9 mouse cellular contexts compared by ENCODE assay signal in genomic region chr3:145653191-145653940, GRCm38 (mm10). TPM values are rescaled to one million over a fixed set of nuclear protein-coding genes. Genes with fewer than 3 reads are reported as not detected.
A peak's percentile ranks its signal among the peaks of the same experiment; 100 is the strongest.
DNase-seq lines count a peak whose midpoint lies in the region; ATAC-seq and TF ChIP-seq lines count a peak whose summit lies in the region.
"Had no signal": no experiment of that assay in that cellular context is flagged by ENCODE, and none has a peak within 500 bp of the region (broad histone marks: within the 10 kb centered on the region; RNA-seq: fewer than 3 reads in every experiment).

No protein-coding gene starts in this region.

- DNase-seq in cerebellum, postnatal 10 days: peak; percentile 39 to 56
- DNase-seq in cerebellum, adult 11 months: no peak
- peak; percentile 81 for DNase-seq in brain, embryonic 14.5 days (ENCODE audit: low read depth)
- DNase-seq in gastrocnemius, adult 2 months: peak; percentile 87
- peak; percentile 58 for DNase-seq in hindbrain, embryonic 14.5 days (ENCODE audit: low spot score)

- no peak for TF ChIP-seq CTCF in brain, embryonic 14.5 days (IDR thresholded peaks at IDR 0.05; ENCODE audit: borderline replicate concordance, extremely low read depth, insufficient read depth, insufficient read length)
- peak; percentile 22; the same call in 1 of the 2 replicates for TF ChIP-seq CTCF in gastrocnemius, adult 2 months (IDR thresholded peaks at IDR 0.05)

- H3K36me3 ChIP-seq in hindbrain, embryonic 14.5 days (replicated peaks; ENCODE audit: control insufficient read depth, insufficient read depth): no peaks in the 10 kb centered on the region
- H3K36me3 ChIP-seq in limb, embryonic 12.5 days: 0 out of 2 replicates have a peak, but pooled peaks cover under 1% of the 10 kb centered on the region
- no peaks in the 10 kb centered on the region for H3K36me3 ChIP-seq in midbrain, embryonic 12.5 days
- H3K36me3 ChIP-seq in stomach, embryonic 16.5 days (ENCODE audit: control insufficient read depth, insufficient read depth, low read length): no peaks in the 10 kb centered on the region

- WGBS in hindbrain, embryonic 14.5 days: under 1% methylated on average over 53 of the region's 53 CpGs
- WGBS in limb, embryonic 12.5 days: under 1% methylated on average over 53 of the region's 53 CpGs
- under 1% methylated on average over 53 of the region's 53 CpGs for WGBS in midbrain, embryonic 12.5 days
- 1% methylated on average over 53 of the region's 53 CpGs for WGBS in stomach, embryonic 16.5 days

- peaks cover 37% of the 10 kb centered on the region for H3K4me1 ChIP-seq in hindbrain, embryonic 14.5 days (replicated peaks; ENCODE audit: control insufficient read depth, insufficient read depth, low read length)
- H3K4me1 ChIP-seq in limb, embryonic 12.5 days (replicated peaks): peaks cover 44% of the 10 kb centered on the region
- peaks cover 53% of the 10 kb centered on the region for H3K4me1 ChIP-seq in midbrain, embryonic 12.5 days
- peaks cover 9% of the 10 kb centered on the region for H3K4me1 ChIP-seq in stomach, embryonic 16.5 days (ENCODE audit: control insufficient read depth, insufficient read depth, low read length)

- H3K27me3 ChIP-seq in hindbrain, embryonic 14.5 days (ENCODE audit: control insufficient read depth, insufficient read depth, low read length): peaks cover 57% of the 10 kb centered on the region
- H3K27me3 ChIP-seq in limb, embryonic 12.5 days: no peaks in the 10 kb centered on the region
- H3K27me3 ChIP-seq in midbrain, embryonic 12.5 days: peaks cover 63% of the 10 kb centered on the region
- H3K27me3 ChIP-seq in stomach, embryonic 16.5 days (ENCODE audit: control insufficient read depth, insufficient read depth, low read length): no peaks in the 10 kb centered on the region; the same call in 1 of the 2 replicates
- H3K27me3 ChIP-seq: CH12.LX had no signal

- H3K4me2 ChIP-seq in hindbrain, embryonic 14.5 days (replicated peaks): peak overlapping the region; percentile 88
- H3K4me2 ChIP-seq in limb, embryonic 12.5 days: peak overlapping the region; percentile 80
- peak overlapping the region; percentile 86 for H3K4me2 ChIP-seq in midbrain, embryonic 12.5 days (replicated peaks)
- H3K4me2 ChIP-seq in stomach, embryonic 16.5 days (ENCODE audit: low read depth, low read length): peak overlapping the region; percentile 86

- H3K27ac ChIP-seq in gastrocnemius, adult 2 months: peak overlapping the region; percentile 97
- H3K27ac ChIP-seq in hindbrain, embryonic 14.5 days: no peak overlapping the region
- H3K27ac ChIP-seq in limb, embryonic 12.5 days: peak overlapping the region; percentile 98
- no peak overlapping the region for H3K27ac ChIP-seq in midbrain, embryonic 12.5 days (replicated peaks)
- H3K27ac ChIP-seq in stomach, embryonic 16.5 days (ENCODE audit: low read length): peak overlapping the region; percentile 95

- no peaks in the 10 kb centered on the region for H3K9me3 ChIP-seq in hindbrain, embryonic 14.5 days (ENCODE audit: control insufficient read depth, low read length)
- H3K9me3 ChIP-seq in limb, embryonic 12.5 days: no peaks in the 10 kb centered on the region
- no peaks in the 10 kb centered on the region for H3K9me3 ChIP-seq in midbrain, embryonic 12.5 days
- no peaks in the 10 kb centered on the region for H3K9me3 ChIP-seq in stomach, embryonic 16.5 days (replicated peaks; ENCODE audit: control insufficient read depth, low read length)

- ATAC-seq in hindbrain, embryonic 14.5 days (ENCODE audit: low FRiP score): peak; percentile 3; the same call in 1 of the 2 replicates
- peak; percentile 58 for ATAC-seq in limb, embryonic 12.5 days (ENCODE audit: insufficient number of reproducible peaks, insufficient read depth, low FRiP score, low TSS enrichment, low read depth)
- ATAC-seq in midbrain, embryonic 12.5 days (ENCODE audit: low FRiP score, low read depth): peak; percentile 31
- peak; percentile 66 for ATAC-seq in stomach, embryonic 16.5 days (ENCODE audit: insufficient read depth, low FRiP score)

- no peak for TF ChIP-seq POLR2A in brain, embryonic 14.5 days (IDR thresholded peaks at IDR 0.05; ENCODE audit: borderline replicate concordance, extremely low read depth, insufficient read depth, insufficient read length, poor library complexity, severe bottlenecking)

- peak overlapping the region; percentile 61 for H3K9ac ChIP-seq in hindbrain, embryonic 14.5 days
- peak overlapping the region; percentile 65 for H3K9ac ChIP-seq in limb, embryonic 12.5 days (replicated peaks)
- H3K9ac ChIP-seq in midbrain, embryonic 12.5 days (replicated peaks): peak overlapping the region; percentile 64
- H3K9ac ChIP-seq in stomach, embryonic 16.5 days (ENCODE audit: low read length): peak overlapping the region; percentile 88

- peak overlapping the region; percentile 75 for H3K4me3 ChIP-seq in gastrocnemius, adult 2 months
- H3K4me3 ChIP-seq in hindbrain, embryonic 14.5 days (replicated peaks; ENCODE audit: low read length): peak overlapping the region; percentile 35
- H3K4me3 ChIP-seq in limb, embryonic 12.5 days (replicated peaks): peak overlapping the region; percentile 76
- H3K4me3 ChIP-seq in midbrain, embryonic 12.5 days: peak overlapping the region; percentile 46
- H3K4me3 ChIP-seq in stomach, embryonic 16.5 days (replicated peaks; ENCODE audit: low read length): peak overlapping the region; percentile 64

- intact Hi-C loops in gastrocnemius, adult 2 months (cut with DNase I): loop anchor here (2.0 kb wide), 1 partner anchor 21 kb away; no protein-coding TSS in a partner anchor

RNA-seq across cellular contexts. Expression of gene Ccn1, which starts 3.6 kb away (rescaled TPM):
- polyA plus RNA-seq in brain, embryonic 14.5 days (2012; rRNA removed): 12.9 and 17.3 TPM in 2 replicates
- 10 to 100 TPM; 20.8 to 52.2 TPM for total RNA-seq in gastrocnemius, adult 2 months (2021)
- polyA plus RNA-seq in hindbrain, embryonic 14.5 days (2014; fragmentation: Nextera tagmentation; extraction: Ambion mirVana): 4.6 and 4.7 TPM in 2 replicates
- 58.7 and 65.8 TPM in 2 replicates for polyA plus RNA-seq in limb, embryonic 12.5 days (2016; fragmentation: Nextera tagmentation; extraction: Ambion mirVana)
- 22.5 and 29.2 TPM in 2 replicates for polyA plus RNA-seq in midbrain, embryonic 12.5 days (2016; fragmentation: Nextera tagmentation; extraction: Ambion mirVana)
- 50.4 and 52.6 TPM in 2 replicates for polyA plus RNA-seq in stomach, embryonic 16.5 days (2015; fragmentation: Nextera tagmentation; extraction: Ambion mirVana)
- total RNA-seq: CH12.LX had no signal

Comparison
In these comparisons a context has a peak if more than half of its experiments do, and no peak if none do; other contexts are left out.
1. H3K27ac ChIP-seq: peak in gastrocnemius, adult 2 months (single experiment), limb, embryonic 12.5 days (single experiment) and stomach, embryonic 16.5 days (single experiment); none in hindbrain, embryonic 14.5 days (single experiment) and midbrain, embryonic 12.5 days (single experiment).
2. ATAC-seq: peak in every context shown above with its lines; median percentile 66 in stomach, embryonic 16.5 days; 58 in limb, embryonic 12.5 days; 31 in midbrain, embryonic 12.5 days; 3 in hindbrain, embryonic 14.5 days.
3. Peak in every context shown above with its lines, with median percentiles within 50 percentile points of each other: H3K4me3 ChIP-seq, H3K4me2 ChIP-seq and H3K9ac ChIP-seq.